Mouse (Mus musculus) gastrocnemius, adult 8-10 months (tissue): ENCODE data around the gene Cacnb4. TPM values are rescaled to one million over a fixed set of nuclear protein-coding genes. Genes with fewer than 3 reads are reported as not detected.

Source experiments
- DNase-seq, 2 experiments: peaks; one replicate each; pipeline ENCODE4 v3.0.0; 2022; ENCODE audit warnings: low spot score in 2 of 2
- total RNA-seq, 4 experiments: library from RNA; stranded (reverse); gene quantifications; 2 replicates each; pipeline ENCODE4 v1.2.4; 2022

The Cacnb4 gene
- total RNA-seq, 4 experiments from 2014 or later: 0.07 to 0.70 (median 0.41) TPM

DNA sequence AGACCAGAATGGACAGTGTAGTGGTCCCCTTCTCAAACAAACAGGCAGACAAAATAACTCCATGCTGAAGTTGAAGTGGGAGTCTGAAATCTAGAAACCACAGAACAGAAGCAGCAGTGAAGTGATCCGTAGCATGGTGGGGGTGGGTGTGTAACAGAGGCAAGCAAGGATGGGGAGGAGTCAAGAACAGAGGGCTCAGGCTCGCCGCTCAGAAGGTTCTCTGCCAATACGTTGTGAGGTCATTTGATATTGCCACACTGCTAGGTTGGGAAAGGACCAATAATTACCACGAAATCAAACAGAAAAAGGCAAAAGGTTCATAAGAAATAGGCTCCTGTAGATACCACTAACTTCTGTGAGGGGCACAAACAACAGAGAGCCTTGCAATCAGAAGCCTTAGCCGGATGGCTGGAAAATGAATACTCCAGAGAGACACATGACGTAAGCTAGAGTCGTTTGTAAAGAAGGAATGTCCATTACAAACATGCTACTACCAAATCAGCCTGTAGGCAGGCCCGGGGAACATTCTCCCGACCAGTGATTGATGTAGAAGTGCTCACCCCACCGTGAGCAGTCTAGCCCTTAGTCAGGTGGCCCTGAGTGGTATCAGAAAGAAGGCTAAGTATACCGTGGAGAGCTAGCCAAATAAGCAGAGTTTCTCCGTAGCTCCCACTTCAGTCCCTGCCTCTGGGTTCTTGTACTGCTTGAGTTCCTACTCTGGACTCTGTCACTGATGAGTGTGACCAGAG is 199.7 kb downstream of the Cacnb4 start:
- no peak for DNase-seq

- DNase-seq: no peak
Measured at GRCm38 (mm10) chr2:52475854-52476253, 200.8 kb downstream of the Cacnb4 start.

GRCm38 (mm10) chr2:52474570-52474969 is 202.1 kb downstream of the Cacnb4 start:
- DNase-seq: no peak

- DNase-seq: no peak
Measured at GRCm38 (mm10) chr2:52471545-52472291, 204.9 kb downstream of the Cacnb4 start.

DNA sequence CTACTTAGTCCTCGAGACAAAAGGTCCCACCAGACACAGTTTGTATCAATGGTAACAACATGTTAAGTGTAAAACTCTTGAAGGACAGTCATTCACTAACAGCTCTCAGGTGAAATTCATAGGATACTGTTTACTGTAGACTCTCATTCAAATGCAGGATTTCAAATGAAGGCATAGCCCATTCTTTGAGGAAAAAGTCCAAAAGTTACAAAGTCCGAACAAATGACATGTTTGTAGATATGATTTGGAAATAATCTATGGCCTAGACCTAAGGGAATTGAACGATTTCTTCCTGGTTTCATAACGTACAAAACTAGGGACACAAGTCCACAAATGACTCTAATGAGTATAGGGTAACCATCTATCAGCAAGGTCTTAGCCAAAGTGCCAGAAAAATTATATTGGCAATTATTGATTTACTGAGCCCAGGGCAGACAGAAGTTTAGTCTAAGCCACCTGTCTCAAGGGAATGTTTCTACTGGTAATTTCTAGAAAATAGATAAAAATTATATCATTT is 206.5 kb downstream of the Cacnb4 start:
- DNase-seq: no peak

DNA sequence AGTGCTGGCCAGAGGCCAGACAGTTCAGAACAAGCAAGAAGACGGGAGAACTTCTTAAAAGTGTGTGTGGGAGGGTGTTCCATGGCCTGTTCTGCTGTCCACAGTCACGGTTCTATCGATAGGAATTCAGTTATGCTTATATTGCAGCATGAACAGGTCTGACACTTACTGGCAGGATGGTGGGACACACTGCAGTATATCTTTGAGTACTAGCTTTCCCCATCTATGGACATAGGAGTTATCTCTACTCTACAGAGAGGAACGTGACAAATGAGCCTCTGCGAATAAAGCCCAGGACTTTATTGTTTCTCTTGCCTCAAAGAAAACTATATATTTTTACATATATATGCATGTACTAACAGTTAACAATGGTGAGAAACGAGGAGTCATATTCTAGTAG is 209.0 kb downstream of the Cacnb4 start:
- DNase-seq: no peak

GRCm38 (mm10) chr2:52461206-52461967 is 215.2 kb downstream of the Cacnb4 start:
- DNase-seq: no peak

GRCm38 (mm10) chr2:52455606-52456479 is 220.8 kb downstream of the Cacnb4 start:
- DNase-seq: no peak

- no peak for DNase-seq
Measured at GRCm38 (mm10) chr2:52449818-52450217, 226.8 kb downstream of the Cacnb4 start.

- no peak for DNase-seq
Measured at GRCm38 (mm10) chr2:52448916-52449315, 227.7 kb downstream of the Cacnb4 start.

GRCm38 (mm10) chr2:52446648-52447047 is 230.0 kb downstream of the Cacnb4 start:
- no peak for DNase-seq

- DNase-seq: no peak
Measured at GRCm38 (mm10) chr2:52442125-52442524, 234.5 kb downstream of the Cacnb4 start.

DNA sequence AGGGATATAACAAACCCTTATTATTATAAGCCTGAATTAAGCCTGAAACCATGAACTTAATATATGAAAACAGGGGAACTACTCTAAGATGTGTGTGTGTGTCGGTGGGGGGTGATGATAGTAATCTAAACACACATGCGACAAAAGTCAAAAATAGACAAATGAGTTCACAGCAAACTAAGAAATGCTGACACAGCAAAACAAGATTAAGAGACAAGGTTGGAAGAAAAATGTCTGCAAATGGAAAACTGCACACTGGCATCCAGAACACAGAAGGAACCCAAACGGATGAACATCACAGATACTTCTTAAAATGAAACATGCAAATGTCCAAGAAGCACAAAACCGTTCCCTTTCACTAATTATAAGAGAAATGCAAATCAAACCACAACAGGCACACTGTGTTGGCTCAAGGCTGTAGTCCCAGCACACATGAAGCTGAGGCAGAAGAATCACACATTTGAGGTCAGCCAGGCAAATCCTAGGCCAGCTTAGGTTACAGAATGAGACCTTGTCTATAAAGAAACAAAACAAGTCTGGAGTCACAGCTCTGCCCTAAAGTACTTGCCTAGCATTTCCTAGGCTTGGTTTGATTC is 236.1 kb downstream of the Cacnb4 start:
- no peak for DNase-seq

DNA sequence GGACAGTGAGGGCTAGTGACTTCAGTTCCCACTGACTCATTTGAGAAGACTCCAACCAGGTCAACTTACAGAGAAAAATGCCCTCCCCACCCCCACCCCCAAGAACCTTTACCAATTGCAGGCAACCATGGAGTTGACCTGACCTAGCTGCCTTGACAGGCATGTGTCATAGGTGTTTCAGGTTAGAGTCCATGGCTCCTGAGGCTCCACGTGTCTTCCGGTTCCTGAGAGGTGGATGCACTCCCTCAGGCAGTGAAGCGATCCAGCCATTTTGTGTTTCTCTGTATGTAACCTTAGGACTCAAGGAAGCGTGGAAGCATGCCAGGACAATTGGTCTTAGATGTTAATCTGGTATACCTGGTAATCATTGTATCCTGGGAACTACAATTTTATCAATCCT is 238.2 kb downstream of the Cacnb4 start:
- DNase-seq: no peak

- no peak for DNase-seq
Measured at GRCm38 (mm10) chr2:52438013-52438412, 238.6 kb downstream of the Cacnb4 start.

DNA sequence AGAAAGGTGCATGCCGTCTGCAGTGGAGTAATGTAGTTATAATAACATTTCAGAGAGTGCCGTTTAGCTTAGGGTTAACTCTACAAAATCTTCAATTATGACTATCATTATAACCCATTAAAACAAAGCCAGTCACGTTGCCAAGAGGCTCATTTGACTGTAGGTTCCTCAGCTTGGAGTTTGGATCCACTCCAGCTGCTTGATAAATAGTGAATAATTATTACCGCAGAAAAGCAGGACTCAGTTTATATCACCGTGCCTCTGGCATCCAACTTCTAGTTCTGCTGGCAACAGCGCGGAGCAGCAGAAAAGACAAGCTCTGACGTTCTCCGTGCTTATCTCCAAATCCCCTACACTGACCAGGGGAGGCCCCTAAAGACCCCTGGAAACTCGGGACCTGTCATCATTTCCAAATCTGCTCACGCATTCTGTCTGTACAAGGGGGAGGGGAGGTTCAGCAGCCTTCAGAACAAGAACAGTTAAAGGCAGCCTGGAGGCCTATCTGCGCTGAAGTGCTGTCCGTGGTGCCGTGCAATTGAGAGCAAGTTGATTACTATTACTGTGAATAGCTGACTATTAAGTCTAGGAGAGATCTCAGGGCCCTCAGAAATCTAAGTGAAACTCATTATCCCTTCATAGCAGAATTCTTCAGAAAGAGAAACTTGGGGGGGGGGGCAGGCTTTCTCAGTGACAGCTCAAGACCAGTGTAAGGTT is 240.6 kb downstream of the Cacnb4 start:
- DNase-seq: no peak

DNA sequence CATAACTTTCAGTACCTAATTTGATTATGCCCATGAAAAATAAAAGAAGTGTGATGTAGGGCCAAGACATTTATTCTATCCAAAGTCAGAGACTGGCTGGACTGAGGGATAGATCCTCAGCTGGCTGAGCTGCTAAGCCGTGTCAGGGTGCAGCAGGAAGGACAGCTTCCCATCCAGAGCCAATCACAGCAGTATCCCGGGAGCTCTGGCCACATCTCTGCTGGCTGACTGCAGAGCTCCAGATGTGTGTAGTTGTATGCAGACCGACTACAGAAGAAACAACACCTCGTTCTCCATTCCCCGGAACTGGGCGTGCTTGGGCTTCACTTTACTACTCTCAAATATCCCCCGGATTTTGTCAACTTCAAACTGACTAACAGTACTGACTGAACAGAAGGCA is 243.3 kb downstream of the Cacnb4 start:
- DNase-seq: peak; percentile 20 to 42

- no peak for DNase-seq
Measured at GRCm38 (mm10) chr2:52427383-52427782, 249.2 kb downstream of the Cacnb4 start.

DNA sequence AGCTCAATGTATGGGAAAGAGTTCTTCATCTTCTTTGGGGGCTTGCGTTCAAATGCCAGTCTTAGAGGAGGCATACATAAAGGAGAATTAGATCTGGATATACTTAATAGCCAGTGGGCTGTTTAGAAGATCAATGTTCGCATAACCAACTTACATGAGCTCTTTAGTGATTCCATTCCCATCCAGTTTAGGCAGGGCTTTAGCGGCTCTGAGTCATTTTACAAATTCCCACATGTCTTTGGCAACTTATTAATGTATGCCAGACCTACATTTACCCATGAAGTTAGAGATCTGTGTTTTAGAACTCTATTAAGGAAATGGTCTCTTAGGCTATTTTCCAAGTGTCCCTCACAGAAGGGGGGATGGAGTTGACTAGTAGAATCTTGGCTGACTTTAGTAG is 250.6 kb downstream of the Cacnb4 start:
- DNase-seq: no peak

GRCm38 (mm10) chr2:52425523-52425795 is 251.2 kb downstream of the Cacnb4 start:
- no peak for DNase-seq
